Mouse (Mus musculus): ENCODE measurements around the gene Isg15.

- TF ChIP-seq CHD2 (IDR thresholded peaks at IDR 0.05; ENCODE audit: low read depth, low read length) (peak; percentile 60; the same call in 1 of the 2 replicates), ZC3H11A (IDR thresholded peaks at IDR 0.05; ENCODE audit: borderline replicate concordance, low read depth, low read length) (no peak), MAFK (IDR thresholded peaks at IDR 0.05; ENCODE audit: insufficient read depth, low read depth, low read length) (no peak), HCFC1 (IDR thresholded peaks at IDR 0.05; ENCODE audit: borderline replicate concordance, insufficient read depth, low read length) (no peak)
These were observed 7.4 kb downstream of the Isg15 start for GRCm38 (mm10) chr4:156193200-156193590.

Measured in ES-E14 (cell line).